Mouse (Mus musculus): ENCODE measurements around the gene Cdc37.

Gene Cdc37

GRCm38 (mm10) chr9:21097793-21098192 lies 52.0 kb downstream of the Cdc37 start:
- peak; percentile 90 for DNase-seq (ENCODE audit: low read depth, low spot score)

GRCm38 (mm10) chr9:21095958-21096357 lies 53.8 kb downstream of the Cdc37 start:
- DNase-seq (ENCODE audit: low read depth, low spot score): no peak

- DNase-seq (ENCODE audit: low read depth, low spot score): no peak
Measured at GRCm38 (mm10) chr9:21093423-21093822, 56.4 kb downstream of the Cdc37 start.

GRCm38 (mm10) chr9:21091707-21092320 lies 58.0 kb downstream of the Cdc37 start, which contains the start of the genes Gm38431 and Raver1:
Gene Gm38431, minus strand, starts transcription at chr9:21091997.
Gene Raver1, minus strand, starts transcription at chr9:21092008.
- peak; percentile 98 for DNase-seq (ENCODE audit: low read depth, low spot score)

- DNase-seq (ENCODE audit: low read depth, low spot score): no peak
Measured at GRCm38 (mm10) chr9:21090972-21091706, 58.6 kb downstream of the Cdc37 start.

GRCm38 (mm10) chr9:21090537-21090936 lies 59.2 kb downstream of the Cdc37 start:
- DNase-seq (ENCODE audit: low read depth, low spot score): no peak

GRCm38 (mm10) chr9:21083324-21083723 lies 66.5 kb downstream of the Cdc37 start:
- DNase-seq (ENCODE audit: low read depth, low spot score): no peak

All from telencephalon, adult 2 months (tissue).